Mouse (Mus musculus): ENCODE results near the gene Spocd1.

- TF ChIP-seq CTCF (IDR thresholded peaks at IDR 0.05; ENCODE audit: borderline replicate concordance, insufficient read depth, low read depth, low read length) (no peak), POLR2A (IDR thresholded peaks at IDR 0.05; ENCODE audit: borderline replicate concordance, insufficient read depth, low read length) (no peak)
These were observed 39.0 kb upstream of the Spocd1 start for GRCm38 (mm10) chr4:129890094-129890493.

Measured in cerebellum, adult 2 months (tissue).